Mouse (Mus musculus): ENCODE data around the gene Rag1.

DNA sequence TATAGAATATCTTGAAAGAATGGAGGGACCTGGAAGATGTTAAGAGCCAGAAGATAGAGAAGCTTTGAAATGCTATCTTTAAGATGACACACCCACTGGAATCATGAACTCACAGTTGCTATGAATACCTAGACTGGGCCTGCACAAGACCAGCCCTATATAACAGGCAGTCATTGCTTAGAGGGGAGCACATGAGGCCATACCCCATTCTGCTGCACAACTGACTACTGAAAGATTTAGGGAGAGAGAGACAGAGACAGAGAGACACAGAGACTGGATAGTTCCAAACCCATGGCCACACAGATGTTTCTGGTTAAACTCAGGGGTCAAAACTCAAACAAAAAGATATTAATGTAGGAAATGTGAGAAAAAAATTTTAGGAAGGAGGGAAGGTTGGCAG is 22.1 kb downstream of the Rag1 start:
- TF ChIP-seq POLR2A (IDR thresholded peaks at IDR 0.05; ENCODE audit: low read depth, low read length) (no peak), CTCF (IDR thresholded peaks at IDR 0.05; ENCODE audit: borderline replicate concordance, insufficient read depth, low read length) (no peak)

Data from embryonic fibroblast, embryonic 13.5 days (primary cell).